32 mouse cellular contexts compared by ENCODE assay signal in the genomic region with DNA sequence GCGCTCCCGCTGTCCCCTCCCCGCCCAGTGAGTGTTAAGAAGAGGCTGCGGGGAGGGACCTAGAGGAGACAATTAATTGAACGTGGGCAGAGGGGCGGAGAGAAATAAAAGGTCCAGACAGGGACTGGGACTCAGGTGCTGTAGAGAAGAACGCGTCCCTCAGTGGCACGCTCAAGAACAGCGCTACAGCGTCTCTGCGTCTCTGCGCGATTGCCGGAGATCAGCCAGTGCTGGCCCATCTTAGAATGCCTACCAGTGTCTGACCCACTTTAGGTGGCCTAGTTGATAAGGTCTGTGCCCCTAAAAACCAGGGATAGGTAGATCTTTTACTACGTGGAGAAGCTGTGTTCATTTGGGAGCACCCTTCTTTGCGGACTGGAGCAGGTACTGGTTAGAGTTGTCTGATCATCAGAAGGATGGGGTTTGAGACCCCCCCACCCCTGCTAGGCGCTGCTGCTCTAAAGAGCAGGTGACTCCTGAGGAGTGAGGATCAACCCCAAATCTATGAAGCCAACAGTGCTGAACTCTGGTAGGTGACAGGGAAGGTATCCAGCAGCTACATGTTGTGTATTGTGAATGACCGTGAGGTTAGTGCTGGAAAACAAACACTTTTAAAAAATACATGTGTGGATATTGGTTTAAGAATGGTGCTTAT. TPM values are rescaled to one million over a fixed set of nuclear protein-coding genes. Genes with fewer than 3 reads are reported as not detected.
DNase-seq lines count a peak whose midpoint lies in the region; ATAC-seq and TF ChIP-seq lines count a peak whose summit lies in the region.
"Had no signal": no experiment of that assay in that cellular context is flagged by ENCODE, and none has a peak within 500 bp of the region (broad histone marks: within the 10 kb centered on the region; RNA-seq: fewer than 3 reads in every experiment).

A gene (minus strand): TSS at position 51 of the 655 bp plus-strand sequence.

- peaks cover 11% of the 10 kb centered on the region for H3K27me3 ChIP-seq in heart, embryonic 11.5 days (ENCODE audit: control insufficient read depth, insufficient read depth, low read length)
- peaks cover 54% of the 10 kb centered on the region for H3K27me3 ChIP-seq in E14TG2a.4 (ENCODE audit: insufficient read depth, low read length)

- H3K36me3 ChIP-seq in heart, embryonic 11.5 days (ENCODE audit: control insufficient read depth, insufficient read depth, low read length): no peaks in the 10 kb centered on the region
- no peaks in the 10 kb centered on the region for H3K36me3 ChIP-seq in E14TG2a.4 (ENCODE audit: insufficient read depth, low read length)
- no peaks in the 10 kb centered on the region for H3K36me3 ChIP-seq in ES-E14 (ENCODE audit: control insufficient read depth, insufficient read depth, low read length, poor library complexity, severe bottlenecking)
- H3K36me3 ChIP-seq: embryonic facial prominence, embryonic 13.5 days; limb, embryonic 10.5 days; liver, embryonic 15.5 days; lung, embryonic 15.5 days had no signal

- in situ Hi-C loops in ES-E14 (cut with MboI; ENCODE audit: low sequenced_read_pairs in 2 of 2, unreplicated experiment in 2 of 2): loop anchor here in 1 of 2 experiments (10.0 kb wide), 1 partner anchor 190 kb away; no protein-coding TSS in a partner anchor

- 0 out of 2 replicates have a peak, but pooled peaks have one; percentile 3 for TF ChIP-seq CTCF in layer of hippocampus, adult 2 months (conservative IDR thresholded peaks at IDR 0.05)
- TF ChIP-seq CTCF in E14TG2a.4 (conservative IDR thresholded peaks at IDR 0.05; ENCODE audit: low read length): no peak

- no peak for ATAC-seq in heart, embryonic 11.5 days (replicated peaks; ENCODE audit: insufficient number of reproducible peaks, low FRiP score, low TSS enrichment)
- ATAC-seq: forebrain, embryonic 14.5 days; inflammation-experienced regulatory T-cells, adult 6 months had no signal

- intact Hi-C loops in heart, postnatal 25 days (cut with DNase I): no loop called here

- H3K9ac ChIP-seq in heart, embryonic 11.5 days (ENCODE audit: low read depth, low read length): no peak within 1 kb of the TSS
- H3K9ac ChIP-seq in ES-E14 (ENCODE audit: insufficient read depth, low read depth, low read length, poor library complexity, severe bottlenecking): no peak within 1 kb of the TSS
- H3K9ac ChIP-seq: embryonic facial prominence, embryonic 13.5 days; liver, embryonic 15.5 days; lung, embryonic 15.5 days had no signal

- H3K4me1 ChIP-seq in heart, embryonic 11.5 days (ENCODE audit: control insufficient read depth, insufficient read depth, low read length): no peaks in the 10 kb centered on the region
- H3K4me1 ChIP-seq in E14TG2a.4 (replicated peaks; ENCODE audit: low read depth, low read length) (peaks cover 2% of the 10 kb centered on the region; the same call in 1 of the 2 replicates), ES-E14 (ENCODE audit: control insufficient read depth in 2 of 2, insufficient read depth in 2 of 2, low read length in 2 of 2, poor library complexity in 1 of 2) (no peaks in the 10 kb centered on the region)
- H3K4me1 ChIP-seq: embryonic facial prominence, embryonic 13.5 days; liver, embryonic 15.5 days; lung, embryonic 15.5 days; megakaryocyte, embryonic 14.5 days had no signal

- H3K4me2 ChIP-seq in heart, embryonic 11.5 days: peak within 1 kb of the TSS; percentile 7; the same call in 1 of the 2 replicates
- H3K4me2 ChIP-seq: embryonic facial prominence, embryonic 13.5 days; liver, embryonic 15.5 days; lung, embryonic 15.5 days had no signal

- no peak within 1 kb of the TSS for H3K4me3 ChIP-seq in heart, embryonic 11.5 days (ENCODE audit: low read depth, low read length)
- no peak within 1 kb of the TSS for H3K4me3 ChIP-seq in layer of hippocampus, adult 2 months
- H3K4me3 ChIP-seq in E14TG2a.4 (replicated peaks; ENCODE audit: low read length) (peak within 1 kb of the TSS; percentile 68), ES-E14 (ENCODE audit: insufficient read depth in 1 of 2, low read depth in 1 of 2, low read length in 2 of 2, poor library complexity in 1 of 2, severe bottlenecking in 1 of 2) (peak within 1 kb of the TSS; percentile 39 to 43)
- H3K4me3 ChIP-seq: embryonic facial prominence, embryonic 13.5 days; heart, adult 2 months; limb, embryonic 10.5 days; liver, embryonic 15.5 days; lung, embryonic 15.5 days; megakaryocyte, embryonic 14.5 days had no signal

- WGBS in heart, embryonic 11.5 days (ENCODE audit: insufficient replicate concordance): 43% methylated on average over 19 of the region's 19 CpGs

- DNase-seq in heart, postnatal 25 days (ENCODE audit: low spot score): no peak
- no peak for DNase-seq in layer of hippocampus, adult 2 months (ENCODE audit: low spot score in 2 of 2)
- no peak for DNase-seq in layer of hippocampus, postnatal 36 days
- DNase-seq in ES-E14 (ENCODE audit: low read depth, low spot score): no peak
- DNase-seq in frontal cortex, postnatal 10 days (ENCODE audit: low spot score in 2 of 2): no peak
- DNase-seq: adrenal gland, postnatal 14 days; cerebellum, adult 2 months; cerebellum, postnatal 36 days; embryo, embryonic 11 days; gastrocnemius, postnatal 25 days; heart, adult 2 months; kidney, adult 18-20 months; layer of hippocampus, adult 9-11 months; liver; lung, postnatal 36 days; right cerebral cortex, postnatal 25 days had no signal

- no peak within 1 kb of the TSS for H3K27ac ChIP-seq in heart, embryonic 11.5 days (ENCODE audit: low read depth, low read length)
- H3K27ac ChIP-seq in layer of hippocampus, adult 2 months: no peak within 1 kb of the TSS
- H3K27ac ChIP-seq in ES-E14 (ENCODE audit: insufficient read depth, low read depth, low read length, poor library complexity, severe bottlenecking): no peak within 1 kb of the TSS
- H3K27ac ChIP-seq: embryonic facial prominence, embryonic 13.5 days; heart, adult 2 months; limb, embryonic 10.5 days; liver, embryonic 15.5 days; lung, embryonic 15.5 days had no signal

- H3K9me3 ChIP-seq in heart, embryonic 11.5 days (replicated peaks; ENCODE audit: control insufficient read depth, low read length): no peaks in the 10 kb centered on the region
- H3K9me3 ChIP-seq in E14TG2a.4 (ENCODE audit: low read length) (no peaks in the 10 kb centered on the region), ES-E14 (ENCODE audit: control insufficient read depth, insufficient read depth, low read depth, low read length) (no peaks in the 10 kb centered on the region)
- H3K9me3 ChIP-seq: embryonic facial prominence, embryonic 13.5 days; limb, embryonic 10.5 days; liver, embryonic 15.5 days; lung, embryonic 15.5 days had no signal

TF ChIP-seq in ES-E14, 5 proteins besides CTCF, POLR2A, EP300 and RAD21:
- no peak for TF ChIP-seq CHD2 (IDR thresholded peaks at IDR 0.05; ENCODE audit: low read depth, low read length)
- no peak for TF ChIP-seq ZC3H11A (IDR thresholded peaks at IDR 0.05; ENCODE audit: borderline replicate concordance, low read depth, low read length)
- no peak for TF ChIP-seq MAFK (IDR thresholded peaks at IDR 0.05; ENCODE audit: insufficient read depth, low read depth, low read length)

RNA-seq across cellular contexts. Expression of the gene that starts here (rescaled TPM):
- polyA plus RNA-seq in heart, embryonic 11.5 days (2014; fragmentation: Nextera tagmentation; extraction: Ambion mirVana): not detected in 2 replicates
- total RNA-seq in heart, postnatal 25 days (2021): not detected
- total RNA-seq in layer of hippocampus, adult 2 months (2021): not detected
- total RNA-seq in layer of hippocampus, postnatal 36 days (2021): not detected
- not detected in 2 replicates for total RNA-seq in ES-E14 (2012; rRNA removed)
- total RNA-seq: adrenal gland, postnatal 14 days; gastrocnemius, postnatal 25 days; heart, adult 2 months; monocyte, adult 5-6 weeks had no signal
- polyA plus RNA-seq: cerebellum, adult 2 months; embryonic facial prominence, embryonic 13.5 days; forebrain, embryonic 14.5 days; heart, adult 2 months; heart, postnatal 0 days; inflammation-experienced regulatory T-cells, adult 6 months; kidney, embryonic 16.5 days; limb, embryonic 10.5 days; liver, embryonic 15.5 days; lung, embryonic 15.5 days; neural tube, embryonic 11.5 days; spleen, adult 2 months; testis, adult 2 months; urinary bladder, adult 2 months had no signal

Comparison
In these comparisons a context has a peak if more than half of its experiments do, and no peak if none do; other contexts are left out.
1. H3K4me3 ChIP-seq: peak in E14TG2a.4 (single experiment) and ES-E14 (2 of 2); none in heart, embryonic 11.5 days (single experiment) and layer of hippocampus, adult 2 months (single experiment).